Mouse (Mus musculus) macrophage (primary cell): ENCODE results near the gene Adgra3. TPM values are rescaled to one million over a fixed set of nuclear protein-coding genes. Genes with fewer than 3 reads are reported as not detected.

Experiments
- H3K27ac ChIP-seq: fragments of 350-480 bp; formaldehyde crosslinking; 2 replicates; pipeline ENCODE4 v1.9.0; 2021
- H3K36me3 ChIP-seq: fragments of 350-480 bp; formaldehyde crosslinking; 2 replicates; pipeline ENCODE4 v1.9.0; 2021; ENCODE audit errors: inconsistent target
- H3K4me3 ChIP-seq: fragments of 350-480 bp; formaldehyde crosslinking; 2 replicates; pipeline ENCODE4 v1.9.0; 2021; ENCODE audit errors: inconsistent target
- H3K79me2 ChIP-seq: fragments of 350-480 bp; formaldehyde crosslinking; 2 replicates; pipeline ENCODE4 v1.9.0; 2021; ENCODE audit errors: inconsistent target
- WGBS: methylation state at CpG from one replicate; pipeline ENCODE4 v1.1.7; 2026; ENCODE audit warnings: inconsistent platforms; ENCODE audit not compliant: missing documents; 5-methylcytosine and 5-hydroxymethylcytosine counted together
- polyA plus RNA-seq: library from polyadenylated mRNA; stranded (reverse); fragments of 250-400 nt; gene quantifications from 3 replicates; pipeline ENCODE4 v1.2.4, GENCODE M21; 2018; ENCODE audit warnings: inconsistent platforms

Gene Adgra3
- polyA plus RNA-seq, 1 experiment from 2014 or later: 1.8 TPM

DNA sequence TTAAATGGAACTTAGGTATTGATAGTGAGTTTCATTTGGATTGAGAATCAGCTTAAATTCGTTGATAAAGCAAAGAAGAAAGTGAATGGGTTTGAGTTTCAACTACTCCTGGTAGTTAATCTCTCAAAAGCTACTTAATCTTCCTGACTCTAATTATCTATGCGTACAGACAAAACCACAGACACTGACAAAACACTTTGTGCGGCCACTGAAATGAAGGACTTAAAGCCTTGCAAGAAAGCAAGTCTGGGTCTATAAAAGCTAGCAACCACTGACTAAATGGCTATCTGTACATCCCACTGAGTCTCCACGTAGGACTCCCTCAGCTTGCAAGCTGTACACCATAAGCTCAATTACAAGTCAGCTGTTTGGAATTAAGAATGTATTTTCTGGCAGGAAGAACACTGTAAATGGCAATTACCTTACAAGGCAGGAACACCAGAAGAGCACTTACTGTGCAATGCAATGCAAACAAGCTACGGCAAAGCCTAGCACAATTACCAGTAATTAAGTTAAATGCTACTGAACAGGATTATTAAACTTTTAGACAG is 43.6 kb downstream of the Adgra3 start:
- no peaks in the 10 kb centered on the region for H3K36me3 ChIP-seq
- no peak overlapping the region for H3K4me3 ChIP-seq
- no peak overlapping the region for H3K27ac ChIP-seq
- WGBS: 61% methylated on average over 5 of the region's 5 CpGs
- no peaks in the 10 kb centered on the region for H3K79me2 ChIP-seq

DNA sequence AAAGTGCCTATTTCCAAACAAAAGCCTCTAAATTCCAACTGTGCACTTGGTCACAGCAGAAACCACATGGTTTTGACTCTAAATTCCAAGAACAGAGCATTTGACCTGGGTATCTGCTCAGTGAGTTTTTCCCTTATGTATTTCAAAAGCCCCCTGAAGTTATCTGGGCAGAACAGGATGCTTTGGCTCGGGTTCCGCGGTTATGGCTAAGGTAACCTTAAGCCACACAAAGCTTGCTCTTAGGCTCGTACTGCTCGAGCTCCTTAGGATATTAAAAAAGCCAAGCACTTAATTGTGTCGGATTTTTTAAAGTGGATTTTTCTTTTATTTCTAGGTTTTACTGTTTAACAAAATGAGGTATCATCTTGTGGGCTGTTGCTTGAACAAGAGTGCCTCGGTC is 44.1 kb downstream of the Adgra3 start:
- no peak overlapping the region for H3K4me3 ChIP-seq
- WGBS: 95% methylated on average over 7 of the region's 7 CpGs
- no peak overlapping the region for H3K27ac ChIP-seq
- H3K79me2 ChIP-seq: no peaks in the 10 kb centered on the region
- no peaks in the 10 kb centered on the region for H3K36me3 ChIP-seq

DNA sequence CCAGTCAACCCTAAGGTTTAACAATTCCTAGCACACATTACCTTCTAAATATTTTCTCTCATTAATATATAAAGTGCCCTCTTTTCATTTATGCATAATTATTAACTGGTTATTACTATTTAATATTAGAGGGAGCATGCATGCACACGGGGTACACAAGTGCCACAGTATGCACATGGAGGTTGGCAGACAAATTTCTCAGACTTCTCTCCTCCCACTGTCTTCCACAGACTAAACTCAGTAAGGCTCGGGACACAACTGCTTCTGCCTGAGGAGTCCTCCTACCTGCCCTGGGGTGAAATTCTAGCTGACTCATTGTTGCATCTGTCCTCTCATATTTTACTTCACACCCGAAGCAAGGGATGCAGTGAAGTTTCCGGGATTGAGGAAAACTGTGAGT is 44.8 kb downstream of the Adgra3 start:
- H3K36me3 ChIP-seq: no peaks in the 10 kb centered on the region
- 80% methylated on average over 4 of the region's 4 CpGs for WGBS
- no peak overlapping the region for H3K4me3 ChIP-seq
- no peaks in the 10 kb centered on the region for H3K79me2 ChIP-seq
- no peak overlapping the region for H3K27ac ChIP-seq

DNA sequence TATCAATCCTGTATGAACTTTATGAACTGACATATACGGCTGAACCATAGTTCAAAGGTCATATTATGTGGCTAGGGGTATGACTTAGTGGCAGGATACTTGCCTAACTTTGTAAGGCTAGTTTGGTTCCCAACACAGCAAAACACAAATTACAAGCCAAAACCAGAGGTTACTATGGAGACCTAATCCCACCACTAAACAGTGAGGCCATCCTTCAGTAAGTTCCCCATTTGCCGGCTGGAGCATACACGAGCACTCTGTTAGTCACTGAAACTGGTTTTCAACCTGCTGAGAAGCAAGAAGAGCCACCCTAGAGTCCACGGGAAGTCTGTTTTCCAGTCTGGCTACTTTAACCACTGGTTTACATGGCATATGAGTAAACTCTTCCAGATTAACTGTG is 50.0 kb downstream of the Adgra3 start:
- no peaks in the 10 kb centered on the region for H3K79me2 ChIP-seq
- H3K36me3 ChIP-seq: no peaks in the 10 kb centered on the region
- H3K27ac ChIP-seq: no peak overlapping the region
- WGBS: 45% methylated on average over 3 of the region's 4 CpGs
- H3K4me3 ChIP-seq: no peak overlapping the region

DNA sequence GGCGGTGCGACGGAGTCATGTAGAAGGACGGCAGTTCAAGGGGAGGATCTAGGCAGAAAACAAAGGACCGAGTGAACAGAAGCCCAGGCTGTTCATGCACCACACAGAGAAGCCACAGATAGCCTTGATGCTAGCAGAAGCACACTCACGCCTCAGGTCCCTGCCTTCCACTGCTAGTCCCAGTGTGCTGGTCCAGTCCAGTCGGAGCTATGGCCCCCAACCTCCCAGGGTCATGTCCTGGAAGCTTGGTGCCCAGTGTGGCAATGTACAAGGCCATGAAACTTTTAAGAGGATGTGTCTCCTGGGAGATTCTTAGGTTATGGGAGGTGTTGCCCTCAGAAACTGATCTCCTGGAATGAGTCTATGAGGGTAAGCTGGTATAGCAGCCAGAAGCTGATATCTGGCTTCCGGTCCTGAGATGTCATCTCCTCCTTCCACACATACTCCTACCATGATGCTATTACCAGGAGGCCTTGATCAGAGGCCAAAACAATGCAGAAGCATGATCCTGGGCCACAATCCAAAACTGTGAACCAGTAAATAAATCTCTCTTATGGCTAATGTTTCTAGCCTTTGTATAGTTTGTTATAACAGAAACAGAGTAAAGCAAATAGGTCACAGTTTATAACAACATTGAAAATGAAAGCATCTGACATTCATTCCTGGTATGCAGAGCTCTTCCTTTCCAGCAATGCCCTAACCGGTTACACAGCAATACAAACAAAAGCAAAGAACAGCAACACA is 51.7 kb downstream of the Adgra3 start:
- no peak overlapping the region for H3K27ac ChIP-seq
- no peak overlapping the region for H3K4me3 ChIP-seq
- WGBS: 97% methylated on average over 9 of the region's 9 CpGs
- no peaks in the 10 kb centered on the region for H3K36me3 ChIP-seq
- no peaks in the 10 kb centered on the region for H3K79me2 ChIP-seq

DNA sequence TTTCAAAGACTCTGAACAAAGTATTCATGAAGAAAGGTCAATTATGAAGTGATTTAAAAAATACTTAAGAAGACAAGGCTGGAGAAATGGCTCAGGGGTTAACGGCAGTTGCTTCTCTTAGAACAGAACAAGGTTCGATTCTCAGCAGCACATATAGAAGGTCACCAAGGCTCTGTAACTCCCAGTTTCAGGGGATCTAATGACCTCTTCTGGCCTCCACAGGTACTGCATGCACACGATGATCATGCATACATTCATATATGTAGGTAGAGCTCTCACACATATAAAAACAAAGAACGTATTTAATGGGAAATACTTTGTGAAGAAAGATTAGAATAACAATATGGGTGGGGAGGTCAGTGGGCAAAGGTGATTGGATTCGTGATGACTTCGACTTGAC is 56.5 kb downstream of the Adgra3 start:
- no peak overlapping the region for H3K4me3 ChIP-seq
- no peaks in the 10 kb centered on the region for H3K36me3 ChIP-seq
- no peaks in the 10 kb centered on the region for H3K79me2 ChIP-seq
- 89% methylated on average over 6 of the region's 6 CpGs for WGBS
- H3K27ac ChIP-seq: no peak overlapping the region

DNA sequence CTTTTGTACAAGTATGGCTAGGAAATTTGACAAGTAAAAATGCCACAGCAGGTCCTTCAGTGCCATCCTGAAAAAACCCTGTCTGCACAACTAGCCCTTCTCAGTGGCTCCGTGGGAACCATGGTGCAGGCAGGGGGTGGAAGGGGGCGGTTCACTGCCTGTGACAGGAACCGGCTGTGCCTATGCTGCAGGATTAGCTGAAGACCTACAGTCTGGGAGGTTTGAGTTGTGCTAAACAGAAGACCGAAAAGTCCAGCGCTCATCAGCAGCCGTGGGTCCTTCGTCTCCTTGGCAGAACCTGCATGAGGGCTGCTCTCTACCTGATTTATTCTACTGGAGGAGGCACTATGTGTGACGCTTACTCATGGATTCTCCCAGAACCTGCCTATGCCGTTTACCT is 59.0 kb downstream of the Adgra3 start:
- no peak overlapping the region for H3K4me3 ChIP-seq
- H3K27ac ChIP-seq: no peak overlapping the region
- no peaks in the 10 kb centered on the region for H3K79me2 ChIP-seq
- H3K36me3 ChIP-seq: no peaks in the 10 kb centered on the region
- 91% methylated on average over 9 of the region's 9 CpGs for WGBS

DNA sequence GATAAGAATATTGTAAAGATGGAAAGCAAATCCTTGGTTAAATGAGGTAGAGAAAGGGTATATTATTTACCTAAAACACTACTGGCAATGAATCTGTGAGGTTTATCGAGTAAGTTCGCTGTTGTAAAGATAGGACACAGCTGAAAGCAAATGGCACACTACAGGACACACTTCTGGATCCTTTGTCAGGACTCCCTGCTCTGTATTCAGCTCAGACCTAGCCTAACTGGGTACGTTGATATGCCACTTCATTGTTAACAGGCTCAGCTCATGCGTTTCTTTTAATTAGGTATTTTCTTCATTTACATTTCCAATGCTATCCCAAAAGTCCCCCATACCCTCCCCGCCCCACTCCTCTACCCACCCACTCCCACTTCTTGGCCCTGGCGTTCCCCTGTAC is 61.8 kb downstream of the Adgra3 start:
- WGBS: 91% methylated on average over 5 of the region's 6 CpGs
- H3K27ac ChIP-seq: no peak overlapping the region
- no peaks in the 10 kb centered on the region for H3K79me2 ChIP-seq
- H3K4me3 ChIP-seq: no peak overlapping the region
- H3K36me3 ChIP-seq: no peaks in the 10 kb centered on the region

DNA sequence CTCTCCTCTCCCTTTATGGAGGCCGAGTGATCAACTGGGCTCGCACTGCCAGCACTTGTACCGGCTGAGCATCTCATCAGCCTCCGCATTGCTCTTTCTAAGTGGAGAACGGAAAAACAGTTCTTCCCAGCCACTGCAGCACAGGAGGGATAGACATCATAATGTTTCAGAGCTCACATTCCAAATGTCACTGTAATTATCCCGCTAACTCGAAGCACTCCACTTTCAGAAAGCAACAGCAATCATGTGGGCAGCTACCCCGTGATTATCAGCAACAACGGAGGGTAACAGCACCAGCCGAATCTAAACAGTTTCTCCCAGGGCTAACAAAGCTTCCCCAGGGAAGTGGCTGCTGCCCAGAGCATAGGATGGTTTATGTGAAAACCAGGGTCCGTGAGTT is 62.3 kb downstream of the Adgra3 start:
- Histone ChIP-seq H3K36me3 (no peaks in the 10 kb centered on the region), H3K27ac (no peak overlapping the region), H3K4me3 (no peak overlapping the region), H3K79me2 (no peaks in the 10 kb centered on the region)
- 95% methylated on average over 10 of the region's 11 CpGs for WGBS

DNA sequence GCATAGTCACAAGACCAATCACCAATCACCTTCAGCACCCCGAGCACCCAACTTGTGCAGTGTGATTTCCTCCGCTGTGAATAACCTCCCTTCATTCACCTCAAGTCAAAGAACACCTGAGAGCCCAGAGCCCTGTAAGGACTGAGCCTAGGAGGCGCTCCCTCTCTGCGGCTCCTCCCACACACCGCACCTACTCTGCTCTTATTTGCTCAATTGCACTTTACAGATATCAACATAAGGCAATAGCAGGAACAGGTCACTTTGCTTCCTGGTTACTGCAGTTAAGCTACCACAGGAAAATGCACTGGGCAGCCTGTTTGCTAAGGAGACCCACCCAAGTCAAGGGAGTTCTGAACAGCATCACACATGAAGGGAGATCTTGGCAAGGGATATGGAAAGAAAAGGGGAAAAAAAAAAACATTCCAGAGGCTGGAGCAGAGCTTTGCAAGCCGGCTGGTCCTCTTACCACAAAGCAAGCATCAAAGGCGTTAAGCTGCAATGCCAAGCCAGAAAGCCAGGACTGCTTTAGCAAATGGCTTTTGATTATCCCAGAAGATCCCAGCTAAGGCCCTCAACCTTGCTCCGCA is 68.0 kb downstream of the Adgra3 start:
- Histone ChIP-seq H3K79me2 (no peaks in the 10 kb centered on the region), H3K27ac (no peak overlapping the region), H3K36me3 (no peaks in the 10 kb centered on the region), H3K4me3 (no peak overlapping the region)
- 91% methylated on average over 8 of the region's 8 CpGs for WGBS

DNA sequence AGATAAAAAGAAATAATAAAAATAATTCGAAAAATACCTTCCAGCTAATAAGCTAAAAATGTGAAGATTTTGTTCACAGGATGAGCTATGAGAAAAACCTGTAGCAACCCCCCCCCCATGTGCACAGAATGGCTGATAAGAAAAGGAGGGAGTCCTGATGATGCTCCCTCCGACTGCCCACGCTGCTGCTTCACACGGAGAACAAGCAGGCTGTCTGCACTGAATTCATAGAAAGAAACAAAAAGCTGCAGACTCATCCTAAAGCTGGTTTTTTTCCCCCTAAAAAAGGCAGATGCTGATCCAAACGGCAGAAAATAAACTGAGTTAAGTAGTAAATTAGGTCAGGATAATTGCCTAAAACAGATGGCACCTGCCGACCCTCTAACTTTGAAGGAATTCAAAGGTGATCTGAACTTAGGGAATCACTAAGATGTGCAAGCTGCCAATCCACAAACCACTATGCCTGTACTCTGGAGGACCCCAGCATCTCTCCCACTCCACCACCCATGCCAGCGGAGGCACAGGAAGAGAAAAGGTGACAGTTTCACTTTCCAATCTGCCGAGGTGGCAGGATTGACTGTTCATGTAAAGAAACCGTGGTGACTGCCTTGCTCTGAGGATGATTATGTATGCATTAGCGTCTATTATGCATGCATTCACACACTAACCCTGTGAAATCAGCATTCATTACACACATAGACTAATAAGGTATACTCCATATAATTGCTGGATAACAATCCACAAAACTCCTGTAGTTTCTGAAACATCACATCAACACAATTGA is 70.6 kb downstream of the Adgra3 start:
- Histone ChIP-seq H3K27ac (no peak overlapping the region), H3K36me3 (no peaks in the 10 kb centered on the region), H3K79me2 (no peaks in the 10 kb centered on the region), H3K4me3 (no peak overlapping the region)
- 58% methylated on average over 10 of the region's 10 CpGs for WGBS

DNA sequence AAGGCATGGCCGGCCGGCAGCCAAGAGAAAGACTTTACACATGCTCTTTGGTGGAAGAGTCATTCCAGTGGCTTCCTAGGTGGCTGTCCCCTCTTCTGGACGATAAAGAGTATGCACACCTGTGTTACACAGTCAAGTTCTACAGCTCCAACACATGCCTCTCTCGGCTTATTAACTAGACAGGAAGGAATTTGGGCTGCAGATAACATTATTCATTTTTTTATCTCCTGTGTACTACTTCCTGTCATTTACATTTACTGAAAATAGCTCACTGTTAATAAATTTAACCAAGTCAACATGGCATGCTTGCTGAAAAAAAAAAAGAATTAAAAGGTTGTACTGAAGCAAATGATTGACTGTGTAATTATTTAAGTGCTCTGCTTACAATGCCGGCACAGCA is 78.1 kb downstream of the Adgra3 start:
- 36% methylated on average over 5 of the region's 5 CpGs for WGBS
- Histone ChIP-seq H3K4me3 (no peak overlapping the region), H3K27ac (no peak overlapping the region)

DNA sequence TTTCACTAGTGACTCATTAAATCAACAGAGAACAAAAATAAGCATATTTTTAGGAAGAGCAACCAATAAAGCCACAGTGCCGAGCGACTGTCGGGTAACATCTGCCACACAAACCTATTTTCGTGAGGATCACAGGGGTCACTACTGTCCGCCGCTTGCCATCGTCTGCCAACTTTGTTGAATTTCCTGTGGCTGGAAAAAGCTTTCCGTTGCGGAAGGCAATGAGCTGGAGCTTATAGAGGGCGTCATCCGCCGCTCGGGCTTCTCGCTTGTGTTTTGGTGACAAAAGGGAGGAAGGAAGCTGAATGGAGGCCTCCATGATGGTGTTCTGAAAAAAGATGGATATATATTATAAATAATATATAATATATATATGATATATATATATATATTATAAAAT is 79.6 kb downstream of the Adgra3 start:
- Histone ChIP-seq H3K36me3 (no peaks in the 10 kb centered on the region), H3K27ac (no peak overlapping the region), H3K79me2 (no peaks in the 10 kb centered on the region), H3K4me3 (no peak overlapping the region)
- WGBS: 90% methylated on average over 14 of the region's 14 CpGs

More for the DNA sequence above, 78.1 kb downstream of the Adgra3 start:
- H3K79me2 ChIP-seq: no peaks in the 10 kb centered on the region
- H3K36me3 ChIP-seq: no peaks in the 10 kb centered on the region

DNA sequence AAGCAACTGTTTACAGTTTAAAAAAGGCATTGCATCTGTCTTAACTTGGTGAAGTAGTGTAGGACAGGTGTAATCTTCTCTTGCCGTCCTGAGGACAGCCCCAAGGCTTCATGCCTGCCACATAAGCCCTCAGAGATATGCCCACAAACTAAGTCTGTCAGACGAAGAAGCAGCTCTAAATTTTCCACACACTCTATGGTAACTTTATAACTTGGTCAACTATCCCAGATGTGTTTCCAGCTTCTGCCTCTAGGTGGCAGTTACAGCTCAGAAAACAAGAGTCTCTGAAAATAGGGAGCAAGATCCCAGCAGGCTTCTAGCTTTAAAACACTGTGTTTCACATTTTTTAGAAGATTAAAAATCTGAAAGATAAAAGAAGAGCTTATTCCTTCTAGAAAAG is 82.8 kb downstream of the Adgra3 start:
- H3K36me3 ChIP-seq: no peaks in the 10 kb centered on the region
- H3K27ac ChIP-seq: no peak overlapping the region
- H3K79me2 ChIP-seq: no peaks in the 10 kb centered on the region
- no peak overlapping the region for H3K4me3 ChIP-seq
- WGBS: 53% methylated on average over 2 of the region's 2 CpGs

DNA sequence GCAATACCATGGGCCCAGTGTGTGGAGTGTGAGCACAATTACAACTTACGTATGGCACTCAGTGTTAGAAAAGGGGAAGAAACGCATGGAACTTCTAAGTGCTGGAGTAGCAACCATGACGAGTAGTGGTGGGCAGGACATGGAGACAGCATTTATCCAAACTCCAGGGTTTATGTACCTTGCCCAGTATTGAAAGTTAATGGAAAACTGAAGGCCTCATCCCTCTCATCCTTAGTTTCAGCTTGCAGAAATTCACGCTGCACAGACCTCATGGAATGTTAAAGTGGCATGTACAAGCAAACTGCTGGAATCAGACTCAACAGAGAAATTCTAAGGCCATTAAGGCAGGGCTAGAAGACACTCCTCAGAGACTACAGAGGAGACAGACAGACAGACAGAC is 84.6 kb downstream of the Adgra3 start:
- H3K36me3 ChIP-seq: no peaks in the 10 kb centered on the region
- WGBS: 93% methylated on average over 4 of the region's 4 CpGs
- H3K27ac ChIP-seq: no peak overlapping the region
- no peak overlapping the region for H3K4me3 ChIP-seq
- no peaks in the 10 kb centered on the region for H3K79me2 ChIP-seq
